Mouse (Mus musculus) MN1 (cell line): ENCODE data around the gene Plcd3.

Experiments
- DNase-seq: peaks from one replicate; pipeline ENCODE4 v3.0.0-alpha.2; 2016; ENCODE audit warnings: low spot score

Plcd3 gene

DNA sequence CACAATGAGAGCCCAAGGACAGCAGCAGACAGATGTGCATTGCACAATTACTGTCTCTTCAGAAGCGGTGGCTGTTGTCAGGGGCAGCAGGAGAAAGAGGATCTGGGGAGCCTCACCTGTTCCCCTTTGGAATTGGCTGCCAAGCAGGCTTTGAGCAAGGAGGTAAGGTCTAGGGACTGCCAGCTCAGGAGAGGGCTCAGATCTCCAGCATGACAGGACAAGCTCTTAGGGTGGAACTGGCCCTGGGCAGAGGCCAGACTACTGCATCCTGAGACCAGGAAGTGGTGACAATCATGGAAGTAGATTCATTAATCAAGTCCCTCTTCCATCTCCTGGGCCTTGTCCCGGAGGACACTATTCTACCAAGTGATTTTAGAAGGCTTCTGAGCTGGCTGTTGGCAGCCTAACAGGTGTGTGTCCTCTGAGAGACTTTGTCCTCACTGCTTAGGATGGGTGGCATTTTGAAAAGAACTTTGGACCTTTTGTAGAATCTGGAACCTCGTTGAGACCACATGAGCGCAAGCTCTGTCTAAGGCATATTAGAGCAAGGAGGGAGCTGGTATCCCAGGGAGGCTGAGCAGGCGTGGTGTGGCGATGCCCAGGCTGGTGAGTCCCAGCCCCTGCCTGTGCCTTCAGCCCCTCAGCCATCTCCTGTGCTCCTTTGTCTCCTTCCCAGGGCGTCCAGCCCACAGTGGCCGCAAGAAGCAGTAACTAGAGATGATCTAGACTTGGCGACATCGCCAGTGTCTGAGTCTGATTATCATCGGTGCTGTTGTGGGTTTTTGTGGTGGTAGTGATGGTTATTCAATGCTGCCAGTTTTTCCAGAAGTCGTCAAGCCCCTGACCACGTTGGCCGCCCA is 35.0 kb downstream of the Plcd3 start:
- no peak for DNase-seq

DNA sequence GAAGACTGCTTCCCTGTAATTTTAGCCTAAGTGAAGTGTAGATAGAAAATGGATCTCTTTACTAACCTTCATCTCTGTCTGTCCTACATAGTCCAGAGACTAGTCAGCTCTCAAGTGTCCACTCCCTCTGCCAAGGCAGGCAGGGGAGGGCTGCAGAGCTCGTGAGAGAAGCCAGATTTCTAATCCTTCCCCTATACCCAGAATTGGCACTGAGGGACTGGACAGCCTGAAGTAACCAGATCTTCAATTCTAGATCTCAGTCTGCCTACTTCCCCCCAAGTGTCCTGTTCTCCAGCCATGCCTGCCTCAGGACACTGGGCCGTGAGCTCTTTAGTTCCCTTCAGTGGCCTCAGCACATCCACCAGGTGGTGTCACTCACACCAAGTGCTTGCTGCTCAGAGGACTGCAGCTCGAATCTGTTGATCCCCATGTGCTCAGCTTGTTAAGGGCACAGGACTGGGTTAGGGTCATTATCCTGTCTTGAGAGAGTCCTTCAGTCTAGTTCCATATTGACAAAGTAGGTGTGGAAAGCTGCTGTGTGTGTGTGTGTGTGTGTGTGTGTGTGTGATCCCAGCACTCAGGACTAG is 42.9 kb downstream of the Plcd3 start:
- DNase-seq: peak; percentile 33

DNA sequence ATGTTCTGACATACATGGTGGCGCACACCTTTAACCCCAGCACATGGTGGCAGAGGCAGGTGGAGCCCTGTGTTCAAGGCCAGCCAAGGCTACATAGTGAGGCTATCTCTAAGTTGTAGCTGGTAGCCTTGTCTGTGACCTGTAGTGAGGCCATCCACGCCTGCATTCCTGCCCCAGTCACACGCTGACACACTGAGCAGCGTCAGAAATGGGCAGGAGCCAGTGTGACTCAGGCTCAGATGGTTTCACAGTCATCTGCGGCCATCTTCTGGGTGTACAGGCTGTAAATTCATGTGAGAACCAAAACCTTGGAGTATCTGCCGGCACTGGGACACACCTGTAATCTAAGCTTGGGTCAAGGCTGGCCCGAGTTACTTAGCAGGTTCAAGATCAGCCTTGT is 44.8 kb downstream of the Plcd3 start:
- DNase-seq: no peak

DNA sequence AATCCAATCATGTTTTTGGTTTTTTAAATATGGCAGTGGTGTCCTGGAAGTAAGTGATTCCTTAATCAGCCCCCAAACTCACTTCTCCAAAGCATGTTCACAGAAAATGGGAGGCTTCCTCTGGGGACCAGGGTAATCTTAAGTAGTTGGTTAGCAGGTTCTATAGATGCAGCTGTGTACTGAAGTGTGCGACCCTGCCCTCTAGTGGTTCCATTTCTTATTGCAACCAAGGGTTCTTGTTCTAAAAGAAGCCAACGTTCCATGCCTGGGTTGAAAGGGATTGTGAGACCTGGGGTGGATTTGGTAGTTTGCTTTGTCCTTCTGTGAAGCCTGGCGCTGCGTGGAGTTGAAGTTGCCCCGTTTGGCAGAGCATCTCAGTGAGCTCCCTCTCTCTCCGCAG is 46.7 kb downstream of the Plcd3 start:
- peak; percentile 85 for DNase-seq

DNA sequence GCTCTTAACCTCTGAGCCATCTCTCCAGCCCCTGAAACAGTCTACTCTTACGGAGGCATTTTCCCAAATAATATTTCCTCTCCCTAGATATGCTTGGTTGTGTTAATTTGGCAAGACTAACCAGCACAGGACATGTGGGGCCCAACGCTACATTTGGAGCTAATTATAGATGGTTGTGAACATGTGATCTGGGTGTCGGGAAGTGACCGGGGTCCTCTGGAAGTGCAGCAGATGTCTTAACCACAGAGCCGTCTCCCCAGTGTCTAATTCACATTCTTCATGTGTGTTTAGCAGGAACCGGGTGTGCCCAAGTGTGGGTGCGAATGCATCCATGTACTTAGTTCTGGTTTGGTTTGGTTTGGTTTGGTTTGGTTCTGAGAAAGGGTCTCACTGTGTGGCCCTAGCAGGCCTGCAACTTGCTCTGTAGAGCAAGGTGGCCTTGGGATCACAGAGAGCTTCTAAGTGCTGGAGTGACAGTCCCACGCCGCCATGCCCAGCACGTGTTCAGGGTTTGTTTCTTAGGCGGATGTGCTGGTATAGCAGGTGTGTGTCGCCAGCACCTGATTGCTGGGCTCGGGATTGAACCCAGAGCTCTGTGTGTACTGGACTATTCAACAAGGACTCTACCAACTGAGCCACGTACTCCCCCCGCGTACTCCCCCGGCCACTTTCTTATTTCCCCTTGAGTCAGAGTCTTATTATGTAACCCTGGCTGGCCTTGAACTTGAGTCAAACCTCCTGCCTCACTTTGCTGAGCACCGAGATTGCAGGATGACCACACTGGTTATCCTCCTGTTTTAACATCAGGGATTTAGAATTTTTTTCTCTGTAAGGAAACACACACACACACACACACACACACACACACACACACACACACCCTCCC is 48.0 kb downstream of the Plcd3 start:
- DNase-seq: no peak

DNA sequence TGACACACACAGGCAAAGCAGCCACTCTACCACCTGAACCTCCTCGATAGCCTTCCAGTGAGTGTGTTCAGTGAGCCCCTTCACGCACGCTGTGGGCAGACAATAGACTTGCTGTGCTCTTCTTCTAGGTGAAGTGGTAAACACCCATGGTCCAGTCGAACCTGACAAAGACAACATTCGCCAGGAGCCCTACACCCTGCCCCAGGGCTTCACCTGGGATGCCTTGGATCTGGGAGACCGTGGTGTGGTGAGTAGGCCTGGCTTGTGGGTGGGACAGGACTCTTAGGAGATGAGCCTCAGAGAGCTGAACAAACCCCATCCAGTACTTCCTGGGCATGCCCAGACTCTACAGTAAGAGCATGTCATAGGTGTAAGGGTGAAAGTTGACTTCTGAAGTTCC is 49.4 kb downstream of the Plcd3 start:
- no peak for DNase-seq

DNA sequence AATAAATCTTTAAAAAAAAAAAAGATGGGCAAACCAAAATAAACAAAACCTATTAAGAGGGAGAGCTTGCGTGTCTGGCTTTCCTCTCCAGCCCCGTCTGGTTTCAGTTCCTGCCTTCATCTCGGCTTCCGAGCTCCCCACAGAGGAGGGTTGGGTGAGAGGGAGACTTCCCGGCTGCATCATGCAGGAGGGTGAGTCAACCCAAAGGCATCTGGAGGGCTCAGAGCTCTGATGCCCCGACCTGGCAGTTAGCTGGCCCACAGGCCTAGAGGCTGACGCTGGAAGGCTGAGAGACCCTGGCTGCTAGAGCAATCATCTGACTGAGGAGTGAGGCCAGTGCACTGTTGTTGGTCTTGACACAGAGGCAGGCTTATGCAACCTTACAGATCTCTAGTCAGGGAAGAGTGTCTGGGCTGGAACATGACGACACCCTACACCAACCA is 50.2 kb downstream of the Plcd3 start:
- peak; percentile 89 for DNase-seq

DNA sequence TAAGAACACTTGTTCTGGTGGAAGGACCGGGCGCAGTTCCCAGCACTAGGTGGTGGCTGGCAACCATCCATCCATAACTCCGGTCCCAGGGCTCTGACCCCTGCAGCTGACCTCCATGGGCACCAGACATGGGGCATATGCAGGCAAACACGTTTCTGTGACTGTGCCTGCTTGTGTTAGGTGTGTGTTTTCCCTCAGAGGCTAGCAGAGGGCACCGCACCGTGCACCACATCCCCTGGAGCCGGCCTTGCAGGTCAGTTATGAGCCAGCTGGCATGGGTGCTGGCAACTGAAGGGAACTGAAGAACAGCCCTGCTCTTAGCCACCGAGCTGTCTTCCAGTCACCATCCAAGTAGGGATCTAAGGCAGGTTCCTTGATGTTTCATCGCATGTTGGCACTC is 51.3 kb downstream of the Plcd3 start:
- no peak for DNase-seq

DNA sequence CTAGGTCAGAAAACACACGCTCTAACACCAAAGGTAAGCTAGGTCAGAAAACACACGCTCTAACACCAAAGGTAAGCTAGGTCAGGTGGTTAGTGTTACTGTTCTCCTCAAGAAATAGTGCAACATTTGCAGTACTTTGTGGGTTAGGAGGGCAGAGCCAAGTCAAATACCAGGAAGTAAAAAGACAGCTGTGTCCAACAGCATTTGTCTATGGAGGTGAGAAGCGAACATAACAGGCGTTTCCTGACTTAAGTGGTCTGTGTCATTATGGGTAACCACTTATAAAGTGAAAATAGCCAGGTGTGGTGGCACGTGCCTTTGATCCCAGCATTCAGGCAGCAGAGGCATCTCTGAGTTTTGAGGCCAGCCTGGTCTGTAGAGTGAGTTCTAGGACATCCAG is 51.8 kb downstream of the Plcd3 start:
- no peak for DNase-seq

DNA sequence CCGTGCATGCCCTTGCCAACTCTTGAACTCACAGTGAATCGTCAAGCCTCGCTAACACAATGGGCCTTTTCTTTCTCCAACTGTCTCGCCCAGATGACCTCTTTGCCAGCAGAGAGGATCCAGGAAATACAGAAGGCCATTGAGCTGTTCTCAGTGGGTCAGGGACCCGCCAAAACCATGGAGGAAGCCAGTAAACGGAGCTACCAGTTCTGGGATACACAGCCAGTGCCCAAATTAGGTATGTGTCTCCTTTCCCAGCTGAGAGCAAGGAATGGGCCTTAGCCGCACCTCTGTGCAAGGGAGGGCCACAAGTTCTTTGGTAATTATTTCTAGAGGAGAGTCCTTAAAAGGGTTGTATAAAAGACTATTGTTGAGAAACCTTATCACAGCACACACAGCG is 55.2 kb downstream of the Plcd3 start:
- no peak for DNase-seq

DNA sequence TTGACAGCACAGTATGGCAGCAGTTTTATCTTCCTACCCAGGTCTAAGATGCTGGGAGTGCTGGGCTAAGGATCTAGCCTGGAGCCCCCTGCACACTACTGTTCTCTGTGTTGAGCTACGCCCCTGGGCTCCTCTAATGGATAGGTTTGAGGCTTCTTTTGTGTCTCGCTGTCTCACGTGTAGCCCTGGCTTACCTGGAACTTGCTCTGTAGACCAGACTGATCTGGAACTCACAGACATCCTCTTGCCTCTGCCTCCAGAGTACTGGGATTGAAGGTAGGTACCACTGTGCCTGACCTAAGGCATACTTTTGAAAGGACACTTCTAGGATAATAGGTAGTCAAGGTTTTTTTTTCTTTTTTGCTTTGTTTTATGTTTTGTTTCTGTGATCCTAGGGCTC is 57.5 kb downstream of the Plcd3 start:
- DNase-seq: no peak

DNA sequence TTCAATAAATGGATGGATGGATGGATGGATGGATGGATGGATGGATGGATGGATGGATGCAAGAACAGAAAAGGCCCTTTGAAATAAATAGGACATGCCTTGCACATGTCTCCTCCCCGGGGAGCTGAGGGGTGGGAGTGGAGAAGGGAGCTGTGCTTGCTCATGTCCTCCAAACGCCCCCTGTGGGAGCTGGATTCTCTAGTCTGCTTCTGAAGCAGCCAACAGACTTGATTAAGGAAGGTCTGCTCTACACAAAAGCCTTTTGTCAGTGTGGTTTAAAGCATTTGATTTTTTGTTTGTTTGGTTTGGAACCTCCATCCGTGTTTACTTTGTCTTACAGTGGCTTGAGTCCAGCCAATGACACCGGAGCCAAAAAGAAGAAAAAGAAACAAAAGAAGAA is 58.6 kb downstream of the Plcd3 start:
- peak; percentile 30 for DNase-seq

DNA sequence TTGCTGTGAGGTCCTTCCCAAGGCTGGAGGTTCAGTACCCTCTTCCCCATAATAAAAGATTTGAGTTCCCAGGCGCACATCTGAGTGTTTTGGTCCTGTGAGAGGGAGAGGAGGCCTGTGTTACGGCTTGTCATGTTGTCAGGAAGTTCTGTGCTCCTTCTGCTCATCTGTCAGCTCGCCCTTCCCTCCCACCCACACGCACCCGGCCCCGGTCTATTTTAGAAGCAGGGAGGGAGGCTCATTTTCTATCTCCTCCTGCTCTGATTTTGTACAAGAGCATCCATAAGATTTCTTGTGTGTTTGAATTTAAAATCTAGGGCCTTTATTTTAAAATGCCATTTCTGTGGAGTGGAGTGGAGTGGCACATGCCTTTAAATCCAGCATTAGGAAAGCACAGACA is 63.4 kb downstream of the Plcd3 start:
- no peak for DNase-seq

DNA sequence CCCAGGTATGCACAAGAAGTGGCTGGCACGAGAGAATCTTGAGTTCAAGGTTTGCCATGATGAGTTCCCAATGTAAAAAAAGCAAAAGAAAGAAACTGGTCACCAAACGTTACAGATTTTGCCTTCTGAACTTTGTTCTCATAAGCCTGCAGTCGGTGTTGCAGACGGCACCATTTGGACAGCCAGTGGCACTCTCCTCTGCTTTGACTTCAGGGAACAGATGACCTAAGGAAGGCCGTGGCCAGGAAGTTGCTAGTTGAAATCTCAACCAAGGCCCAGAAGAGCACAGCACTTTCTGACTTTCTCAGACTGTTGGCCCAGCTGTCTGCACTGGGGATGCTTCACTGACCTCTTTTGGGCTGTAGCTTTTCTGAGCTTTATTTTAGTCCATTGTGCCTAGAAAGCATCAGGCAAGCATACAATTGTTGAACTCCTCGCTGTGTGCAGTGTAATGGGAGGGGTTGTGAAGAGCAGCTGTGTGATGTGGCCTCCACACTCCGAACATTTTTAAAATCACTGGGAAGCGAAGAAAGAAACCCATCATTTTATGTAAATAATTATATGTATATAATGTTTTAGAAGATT is 64.5 kb downstream of the Plcd3 start:
- no peak for DNase-seq

DNA sequence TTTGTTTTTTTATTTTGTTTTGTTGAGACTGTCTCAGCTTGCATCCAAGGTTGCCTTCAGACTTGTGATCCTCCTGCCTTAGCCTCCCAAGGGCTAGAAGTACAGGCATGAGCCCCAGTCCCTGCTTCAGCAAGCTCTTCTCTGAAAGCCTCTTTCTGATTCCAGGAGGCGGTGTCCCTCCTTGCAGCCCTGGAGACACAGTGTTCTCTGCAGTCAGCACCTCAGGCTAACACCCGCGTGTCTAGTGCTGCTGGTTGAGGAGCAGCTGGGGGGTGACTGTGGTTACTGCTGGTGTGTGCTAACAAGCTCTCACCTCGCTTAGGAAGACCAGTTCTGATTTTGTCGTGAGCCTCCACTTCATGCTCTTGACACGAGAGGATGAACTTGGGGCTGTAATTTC is 66.5 kb downstream of the Plcd3 start:
- DNase-seq: no peak

DNA sequence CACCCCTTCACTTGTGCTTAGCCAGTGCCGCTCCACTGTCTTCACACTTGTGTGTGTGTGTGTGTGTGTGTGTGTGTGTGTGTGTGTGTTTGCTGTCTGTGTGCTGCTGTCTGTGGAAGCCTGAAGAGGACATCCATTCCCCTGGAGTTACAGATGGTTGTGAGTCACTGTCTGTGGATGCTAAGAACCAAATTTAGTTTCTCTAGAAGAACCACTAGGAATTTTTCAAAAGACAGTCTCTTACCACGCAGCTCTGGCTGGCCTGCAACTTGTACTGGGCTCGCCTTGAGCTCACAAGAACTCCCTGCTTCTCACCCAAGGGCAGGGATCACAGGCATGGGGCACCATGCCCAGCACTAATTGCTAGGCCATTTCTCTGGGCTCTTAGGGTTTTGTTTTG is 68.4 kb downstream of the Plcd3 start:
- no peak for DNase-seq

DNA sequence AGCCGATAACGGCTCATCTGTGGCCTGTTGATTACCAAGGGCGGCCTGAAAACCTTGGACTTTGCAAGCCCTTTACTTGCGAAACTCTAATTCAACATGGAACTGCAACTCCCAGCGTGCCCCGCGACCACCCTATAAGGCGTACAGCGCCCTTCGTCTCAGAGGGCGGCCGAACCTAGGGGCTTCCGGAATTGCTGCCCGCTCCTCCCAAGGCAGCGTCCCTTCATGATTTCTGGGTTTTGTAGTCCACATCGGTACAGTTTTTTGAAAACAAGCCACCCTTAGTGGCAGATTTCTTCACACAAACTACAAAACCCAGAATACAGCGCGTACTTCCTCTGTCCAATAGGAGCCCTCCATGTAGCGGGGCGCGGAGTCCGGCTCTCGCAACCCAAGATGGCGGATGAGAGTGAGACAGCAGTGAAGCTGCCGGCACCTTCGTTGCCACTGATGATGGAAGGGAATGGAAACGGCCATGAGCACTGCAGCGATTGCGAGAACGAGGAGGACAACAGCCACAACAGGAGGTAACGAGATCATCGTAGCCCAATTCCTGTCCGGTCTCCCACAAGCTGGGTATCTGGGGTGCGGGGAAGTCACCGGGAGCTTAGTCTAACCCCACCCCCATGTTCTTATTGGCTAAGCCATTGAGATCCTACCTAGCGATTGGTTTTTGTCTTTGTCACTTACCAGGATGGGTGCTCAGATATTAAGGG is 73.1 kb downstream of the Plcd3 start, which contains the start of the genes Nmt1 and Dcakd:
Nmt1 (plus strand) TSS at position 15 of the 716 bp plus-strand sequence.
Dcakd (minus strand) TSS at position 158 of the 716 bp plus-strand sequence.
- peak; percentile 97 for DNase-seq

DNA sequence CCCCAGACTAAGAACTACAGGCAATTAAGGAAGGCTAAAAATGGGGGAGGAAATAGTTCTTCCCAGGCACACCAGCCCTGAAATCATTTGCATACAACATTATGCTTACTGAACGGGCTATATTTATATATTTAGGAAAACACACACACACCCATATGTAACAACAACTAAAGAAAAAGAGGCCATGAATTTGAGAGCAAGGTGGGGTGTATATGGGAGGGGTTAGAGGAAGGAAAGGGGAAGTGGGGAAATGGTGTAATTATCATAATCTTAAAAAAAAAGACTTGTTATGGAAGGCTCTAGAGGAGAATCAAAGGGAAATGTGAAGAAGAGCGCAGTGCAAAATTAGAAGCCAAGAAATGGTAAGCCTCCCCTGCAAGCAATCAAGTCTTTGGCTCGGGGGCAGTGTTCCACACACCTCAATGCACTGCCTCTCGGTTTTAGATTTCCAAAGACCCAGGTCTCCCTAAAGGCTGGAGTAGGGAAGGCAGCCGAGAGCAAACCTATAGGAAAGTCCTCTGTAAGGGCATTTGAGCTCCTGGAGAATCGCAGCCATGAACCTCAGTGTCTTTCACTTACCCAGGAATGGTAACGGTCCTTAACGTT is 73.8 kb downstream of the Plcd3 start:
- DNase-seq: no peak

DNA sequence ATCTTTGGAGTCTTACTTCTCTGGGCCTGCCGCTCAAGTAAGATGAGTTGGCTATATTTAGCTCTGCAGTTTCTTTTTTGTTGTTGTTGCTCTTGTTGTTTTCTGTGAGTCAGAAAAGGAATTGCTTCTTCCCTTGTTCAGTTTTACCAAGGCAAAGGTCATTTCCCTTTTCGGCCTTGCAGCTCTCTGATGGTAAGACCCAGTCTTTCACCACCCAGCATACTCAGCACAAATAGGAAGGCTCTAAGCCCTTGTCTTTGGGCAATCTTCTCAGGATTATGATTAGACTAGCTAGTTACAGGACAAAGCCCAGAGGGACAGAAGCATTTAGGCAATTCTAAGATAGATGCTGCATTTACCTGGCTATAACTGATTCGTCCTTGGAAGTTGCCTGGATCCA is 74.6 kb downstream of the Plcd3 start:
- no peak for DNase-seq

DNA sequence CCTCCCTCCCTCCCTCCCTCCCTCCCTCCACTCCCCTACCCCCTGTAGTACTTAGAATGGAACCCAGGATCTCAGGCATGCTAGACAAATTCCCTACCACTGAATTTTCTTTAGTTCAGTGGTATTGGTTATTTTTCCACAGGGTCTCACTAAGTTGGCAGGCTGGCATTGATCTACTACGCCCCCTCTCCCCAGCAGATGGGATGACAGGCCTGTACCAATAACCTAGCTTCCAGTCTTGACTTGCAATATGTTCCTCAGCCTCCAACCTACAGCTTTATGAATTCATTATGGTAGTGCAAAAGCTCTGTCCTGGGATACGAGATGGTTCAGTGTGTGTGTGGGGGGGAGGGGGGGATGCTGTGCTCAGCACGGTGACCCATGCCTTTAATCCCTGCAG is 77.5 kb downstream of the Plcd3 start:
- DNase-seq: no peak

DNA sequence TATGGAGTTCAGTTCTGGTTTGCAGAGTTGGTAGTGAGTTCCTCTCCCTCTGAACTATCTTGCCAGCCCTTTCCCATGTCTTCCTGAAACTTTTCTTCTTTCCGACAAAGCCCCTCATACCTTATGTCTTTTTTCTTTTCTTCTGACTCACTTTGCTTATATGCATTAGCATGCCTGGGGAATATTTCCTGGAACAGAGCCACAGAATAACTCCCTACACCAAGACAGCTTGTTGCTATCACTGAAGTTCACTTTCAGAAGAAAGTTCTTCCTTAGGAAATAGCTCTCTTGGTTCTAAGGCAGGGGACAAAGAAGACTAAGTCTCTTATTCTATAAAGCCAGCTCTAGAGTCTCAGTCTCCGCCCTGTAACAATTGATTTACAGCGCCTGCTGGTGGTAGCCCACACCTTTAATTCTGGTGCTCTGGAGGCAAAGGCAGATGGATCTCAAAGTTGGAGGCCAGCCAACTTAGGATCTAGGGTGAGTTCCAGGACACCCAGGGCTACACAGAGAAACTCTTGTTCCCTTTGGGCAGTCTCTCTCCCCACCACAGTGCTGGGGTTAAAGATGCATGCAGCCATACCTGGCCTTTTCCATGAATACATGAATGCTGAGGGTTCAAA is 80.6 kb downstream of the Plcd3 start:
- peak; percentile 53 for DNase-seq
